Mouse (Mus musculus): ENCODE measurements around the gene Ddx50.

The Ddx50 gene

DNA sequence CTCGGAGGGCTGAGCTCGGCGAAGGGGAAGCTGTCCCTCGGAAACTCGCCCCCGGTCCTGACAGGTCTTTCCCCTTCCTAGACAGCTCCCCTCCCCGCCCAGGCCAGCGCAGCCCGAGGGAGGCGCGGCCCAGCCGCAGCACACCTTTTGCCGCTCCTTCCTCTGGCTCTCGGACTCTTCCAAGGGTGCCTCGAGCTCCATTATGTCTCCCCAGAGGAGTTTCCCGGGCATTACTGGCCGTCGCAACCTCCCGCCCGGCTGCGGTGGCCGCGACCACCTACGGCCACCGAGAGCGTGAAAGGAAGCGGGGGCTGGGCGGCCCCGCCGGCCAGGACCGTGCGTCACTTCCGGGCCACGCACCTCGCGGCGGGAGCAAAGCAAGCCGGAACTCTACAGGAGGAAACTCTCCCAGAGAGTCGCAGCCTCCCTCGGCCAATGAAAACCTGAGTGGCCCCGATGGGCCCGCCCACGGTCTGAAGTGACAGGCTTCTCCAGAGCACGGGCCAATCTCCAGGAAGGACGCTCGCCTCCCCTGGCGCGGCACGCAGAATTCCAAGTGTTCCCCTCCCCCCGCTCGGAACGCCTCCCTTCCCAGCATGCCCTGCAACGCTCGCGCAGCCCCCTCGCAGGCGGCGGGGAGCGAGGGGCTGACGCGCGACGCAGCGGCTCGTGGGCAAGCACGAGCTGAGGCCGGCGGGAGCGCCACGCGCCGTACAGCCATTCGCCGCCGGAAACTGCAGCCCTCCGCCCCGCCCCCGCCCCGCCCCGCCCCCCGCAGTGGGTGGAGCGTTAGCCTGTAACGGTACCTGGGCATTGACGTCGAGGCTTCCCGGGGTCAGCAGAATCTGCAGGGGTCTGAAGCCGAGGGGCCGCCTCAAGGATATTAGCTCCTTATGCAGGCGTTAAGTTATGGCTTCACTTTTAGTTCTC, at the start of gene Ddx50:
Gene Ddx50 (minus strand): TSS at position 338 of the 930 bp plus-strand sequence.
- DNase-seq: peak; percentile 97

DNA sequence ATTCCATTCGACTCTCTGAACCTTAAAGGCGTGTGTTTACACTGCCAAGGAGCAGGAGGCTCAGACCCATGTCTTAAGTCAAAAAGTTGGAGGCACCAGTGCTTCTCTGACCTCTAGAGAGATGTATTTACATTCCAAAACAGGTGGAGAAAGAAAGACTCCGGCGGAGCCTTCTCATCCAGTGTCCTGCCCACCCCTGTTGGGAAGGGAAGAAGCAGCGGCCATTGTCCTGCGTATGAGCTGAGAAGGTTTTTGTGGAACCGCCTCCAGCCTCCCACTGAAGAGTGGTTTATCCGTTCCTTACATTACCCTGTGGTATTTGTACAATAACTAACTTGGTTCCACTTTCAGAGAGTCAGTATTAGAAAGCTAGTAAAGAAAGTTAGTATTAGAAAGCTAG, 41.8 kb upstream of the Ddx50 start:
- no peak for DNase-seq

GRCm38 (mm10) chr10:62692244-62692643, 41.2 kb upstream of the Ddx50 start:
- no peak for DNase-seq

DNA sequence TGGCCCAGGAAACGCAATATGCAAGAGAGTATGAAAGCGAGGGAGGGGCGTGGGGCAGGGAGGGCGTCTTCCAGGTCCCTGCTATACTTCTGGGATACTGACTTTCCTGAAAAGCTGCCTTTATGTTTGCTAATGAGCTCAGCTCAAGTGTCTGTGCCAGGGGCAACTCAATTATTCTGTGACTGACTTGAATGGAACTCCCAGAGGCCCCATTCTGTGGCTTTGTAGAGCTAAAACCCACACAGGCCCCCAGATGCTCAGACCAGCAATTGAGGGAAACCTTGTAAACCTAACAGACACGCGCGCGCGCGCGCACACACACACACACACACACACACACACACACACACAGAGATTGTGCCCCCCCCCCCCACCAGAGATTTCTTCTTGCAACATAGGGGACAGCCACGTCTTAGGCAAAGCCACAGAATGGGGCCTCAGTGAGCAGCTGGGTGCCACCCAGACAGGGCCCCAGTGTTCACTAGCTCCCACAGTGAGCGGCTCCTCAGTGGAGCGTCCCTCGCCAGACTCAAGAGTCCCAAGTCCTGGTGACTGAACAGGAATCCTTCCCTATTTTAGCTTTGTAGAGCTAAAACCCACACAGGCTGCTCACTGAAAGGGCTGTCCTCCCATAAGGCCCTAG, 36.1 kb upstream of the Ddx50 start:
- no peak for DNase-seq

DNA sequence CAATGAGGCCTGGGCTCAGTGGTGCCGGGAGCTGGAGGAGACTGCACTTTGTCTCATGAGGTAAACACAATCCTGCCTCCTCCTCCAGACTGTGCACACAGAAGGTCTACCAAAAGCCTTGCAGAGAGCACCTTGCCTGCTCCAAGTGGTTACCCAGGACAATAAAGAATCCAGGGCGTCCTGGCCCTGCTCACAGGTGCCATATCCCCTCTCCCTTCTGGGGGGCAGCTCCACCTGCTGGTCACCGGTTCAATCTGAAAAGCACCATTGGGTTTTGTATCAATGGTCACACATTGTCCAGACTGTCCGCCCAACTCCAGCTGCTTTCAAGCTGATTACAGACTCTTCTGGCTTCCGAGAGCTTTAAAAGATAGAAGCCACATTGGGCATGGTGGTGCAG, 32.0 kb upstream of the Ddx50 start:
- peak; percentile 19 for DNase-seq

DNA sequence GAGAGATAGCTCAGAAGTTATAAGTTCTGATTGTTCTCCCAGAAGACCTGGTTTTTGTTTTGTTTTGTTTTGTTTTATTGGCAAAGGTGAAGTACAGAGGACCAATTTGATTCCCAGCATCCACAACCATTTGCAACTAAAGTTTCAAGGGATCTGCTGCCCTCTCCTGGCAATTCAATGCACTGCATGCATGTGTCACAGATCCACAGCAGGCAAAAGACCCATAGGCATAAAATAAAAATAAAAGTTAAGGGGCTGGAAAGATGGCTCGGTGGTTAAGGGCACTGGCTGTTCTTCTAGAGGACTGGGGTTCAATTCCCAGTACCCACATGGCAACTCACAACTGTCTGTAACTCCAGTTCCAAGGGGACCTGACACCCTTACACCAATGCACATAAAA, 28.8 kb upstream of the Ddx50 start:
- peak; percentile 9 for DNase-seq

GRCm38 (mm10) chr10:62677329-62677728, 26.3 kb upstream of the Ddx50 start:
- no peak for DNase-seq

GRCm38 (mm10) chr10:62676196-62676595, 25.2 kb upstream of the Ddx50 start:
- DNase-seq: no peak

GRCm38 (mm10) chr10:62672359-62672758, 21.3 kb upstream of the Ddx50 start:
- DNase-seq: no peak

DNA sequence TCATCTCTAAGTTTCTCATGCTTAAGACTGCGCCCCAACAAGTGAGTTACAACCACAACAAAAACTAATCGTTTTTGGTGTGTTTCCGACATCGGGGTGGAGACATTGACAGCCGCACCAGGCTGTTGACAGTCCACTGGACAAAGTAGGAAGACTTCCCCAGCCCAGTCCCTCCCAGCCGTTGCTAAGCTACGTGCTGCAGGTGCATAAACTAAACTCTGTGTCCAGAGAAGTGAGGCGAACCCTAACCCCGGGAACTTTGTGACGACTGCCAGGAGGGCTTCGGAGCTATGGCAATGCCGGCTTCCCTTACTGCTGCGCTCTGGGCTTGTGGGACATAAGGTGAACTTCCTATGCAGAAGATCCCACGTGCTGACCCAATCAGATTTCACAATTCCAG, 18.2 kb upstream of the Ddx50 start:
- DNase-seq: no peak

- no peak for DNase-seq
These were observed 17.4 kb upstream of the Ddx50 start for GRCm38 (mm10) chr10:62668463-62668862.

- DNase-seq: no peak
These were observed 17.0 kb upstream of the Ddx50 start for GRCm38 (mm10) chr10:62668043-62668442.

DNA sequence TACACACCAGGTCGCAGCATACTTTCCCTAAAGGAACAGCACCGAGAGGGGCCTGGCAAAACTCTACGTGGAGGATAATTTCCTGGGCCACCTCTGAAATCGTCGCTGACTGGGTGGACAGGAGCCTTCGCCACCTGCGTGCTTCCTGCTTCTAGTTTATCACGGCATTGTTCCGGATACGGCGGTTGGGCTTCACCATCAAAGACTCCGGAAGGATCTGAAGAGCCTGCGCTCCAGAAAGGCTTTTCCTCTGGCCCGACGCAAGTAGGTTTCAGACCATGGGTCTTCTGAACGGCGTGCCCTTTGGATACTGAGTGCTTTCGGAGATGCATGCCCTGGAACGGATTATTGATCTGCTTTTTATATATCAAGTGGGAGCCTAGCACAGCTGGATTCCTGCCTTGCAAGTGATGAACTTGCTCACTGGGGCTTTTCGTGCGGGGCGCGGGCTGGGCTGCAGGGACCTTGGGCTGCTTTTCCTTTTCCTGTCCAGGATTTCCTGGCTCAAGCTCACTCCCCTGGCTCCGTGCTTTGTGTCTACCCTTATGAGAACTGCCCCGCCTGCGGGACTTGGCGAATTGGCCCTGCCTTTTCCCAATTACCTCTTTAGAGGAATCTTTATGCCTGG, 14.1 kb upstream of the Ddx50 start:
- DNase-seq: peak; percentile 63

DNA sequence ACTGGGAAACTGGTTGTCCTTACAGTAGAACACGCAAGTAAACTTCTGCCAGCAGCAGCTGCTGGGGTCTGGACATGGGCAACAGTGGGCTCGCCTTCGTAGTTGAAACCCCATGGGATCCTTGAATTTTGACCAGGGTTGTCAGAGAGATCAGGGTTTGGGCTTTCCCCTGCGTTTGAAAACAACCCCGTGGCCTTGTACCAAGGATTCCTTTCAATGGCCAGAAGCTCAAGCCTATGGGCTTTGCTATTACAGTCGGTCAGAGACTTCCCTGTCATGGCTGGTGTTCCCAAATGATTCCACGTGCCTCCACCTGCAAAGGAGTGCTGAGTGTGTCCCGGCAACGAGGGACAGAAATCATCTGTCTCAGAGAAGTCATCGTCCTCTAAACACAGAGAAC, 13.2 kb upstream of the Ddx50 start:
- no peak for DNase-seq

DNA sequence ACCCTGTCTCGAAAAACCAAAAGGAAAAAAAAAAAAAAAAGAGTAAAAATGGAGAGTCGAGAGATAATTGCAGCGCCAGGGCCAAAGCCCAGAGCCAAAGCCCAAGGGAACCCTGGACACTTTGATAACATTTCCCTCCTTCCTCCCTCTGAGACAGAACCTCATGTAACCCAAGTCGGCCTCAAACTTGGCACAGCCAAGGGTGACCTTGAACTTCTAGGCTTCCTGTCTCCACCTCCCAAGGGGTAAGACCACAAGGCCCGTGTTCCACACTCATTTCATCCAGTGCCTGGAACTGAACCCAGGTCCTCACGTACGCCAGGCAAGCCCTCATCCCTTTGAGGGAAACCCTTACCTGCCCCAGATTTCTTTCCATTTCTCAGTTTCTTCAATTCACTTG, 5.7 kb upstream of the Ddx50 start:
- DNase-seq: no peak

DNA sequence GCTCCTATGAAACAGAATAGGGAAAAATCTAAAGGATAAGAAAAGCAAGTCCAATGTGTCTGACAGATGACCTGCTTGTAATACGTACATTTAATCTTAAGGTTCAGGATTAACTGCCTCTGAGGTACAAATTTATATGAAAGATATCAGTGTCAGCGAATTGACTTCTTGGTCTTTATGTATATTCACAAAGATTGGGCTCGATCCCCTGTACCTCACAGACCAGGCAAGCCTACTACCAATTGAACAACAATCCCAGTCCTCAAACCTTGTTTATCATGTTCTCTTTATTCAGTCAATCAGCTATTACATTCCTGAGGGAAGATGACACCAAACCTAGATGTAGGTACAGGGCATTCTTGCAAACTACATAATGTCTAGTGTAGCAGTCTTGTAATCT, 943 bp upstream of the Ddx50 start:
- no peak for DNase-seq

GRCm38 (mm10) chr10:62650358-62650782, 648 bp downstream of the Ddx50 start:
- DNase-seq: no peak

DNA sequence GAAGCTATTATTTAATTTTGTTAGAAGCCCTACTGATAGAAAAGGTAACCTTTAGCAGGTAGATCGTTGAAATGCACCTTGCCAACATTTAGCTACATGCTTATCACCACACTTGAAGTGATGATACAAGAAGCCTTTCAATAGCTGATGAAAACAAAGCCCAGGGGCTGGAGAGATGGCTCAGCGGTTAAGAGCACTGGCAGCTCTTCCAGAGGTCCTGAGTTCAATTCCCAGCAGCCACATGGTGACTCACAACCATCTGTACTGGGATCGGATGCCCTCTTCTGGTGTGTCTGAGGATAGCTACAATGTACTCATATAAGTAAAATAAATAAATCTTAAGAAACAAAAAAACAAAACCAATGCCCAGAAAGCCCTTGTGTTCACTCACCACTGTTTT, 46.9 kb downstream of the Ddx50 start:
- no peak for DNase-seq

DNA sequence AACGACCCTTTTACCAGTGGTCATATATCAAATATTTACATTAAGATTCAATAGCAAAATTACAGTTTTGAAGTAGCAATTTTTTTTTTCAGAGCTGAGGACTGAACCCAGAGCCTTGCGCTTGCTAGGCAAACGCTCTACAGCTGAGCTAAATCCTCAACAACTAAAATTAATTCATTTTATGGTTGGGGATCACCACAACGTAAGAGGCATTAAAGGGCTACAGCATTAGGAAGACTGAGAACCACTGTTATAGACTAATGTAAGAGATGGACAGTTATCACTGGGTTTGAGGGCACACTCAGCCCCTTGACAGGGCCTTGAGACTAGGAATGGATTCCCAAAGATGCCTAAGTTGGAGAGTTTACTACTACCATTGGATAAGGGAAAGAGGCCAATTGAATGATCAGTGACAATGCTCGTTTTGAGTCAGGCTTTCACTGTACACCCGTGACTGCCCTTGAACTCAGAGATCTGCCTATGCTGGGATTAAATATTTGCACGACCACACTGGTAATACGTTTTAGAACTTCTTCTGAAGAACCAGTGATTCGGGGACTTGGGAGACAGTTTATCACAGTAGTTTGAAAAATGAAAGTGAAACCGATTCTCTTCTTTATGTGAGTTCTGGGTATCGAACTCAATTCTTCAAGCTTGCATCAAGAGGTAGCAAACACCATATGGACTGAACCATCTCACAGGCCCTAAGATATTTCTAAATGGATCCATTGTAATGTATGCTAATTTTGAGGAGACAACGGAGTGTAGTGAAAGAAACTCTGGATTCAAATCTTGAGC, 47.6 kb downstream of the Ddx50 start:
- DNase-seq: no peak

DNA sequence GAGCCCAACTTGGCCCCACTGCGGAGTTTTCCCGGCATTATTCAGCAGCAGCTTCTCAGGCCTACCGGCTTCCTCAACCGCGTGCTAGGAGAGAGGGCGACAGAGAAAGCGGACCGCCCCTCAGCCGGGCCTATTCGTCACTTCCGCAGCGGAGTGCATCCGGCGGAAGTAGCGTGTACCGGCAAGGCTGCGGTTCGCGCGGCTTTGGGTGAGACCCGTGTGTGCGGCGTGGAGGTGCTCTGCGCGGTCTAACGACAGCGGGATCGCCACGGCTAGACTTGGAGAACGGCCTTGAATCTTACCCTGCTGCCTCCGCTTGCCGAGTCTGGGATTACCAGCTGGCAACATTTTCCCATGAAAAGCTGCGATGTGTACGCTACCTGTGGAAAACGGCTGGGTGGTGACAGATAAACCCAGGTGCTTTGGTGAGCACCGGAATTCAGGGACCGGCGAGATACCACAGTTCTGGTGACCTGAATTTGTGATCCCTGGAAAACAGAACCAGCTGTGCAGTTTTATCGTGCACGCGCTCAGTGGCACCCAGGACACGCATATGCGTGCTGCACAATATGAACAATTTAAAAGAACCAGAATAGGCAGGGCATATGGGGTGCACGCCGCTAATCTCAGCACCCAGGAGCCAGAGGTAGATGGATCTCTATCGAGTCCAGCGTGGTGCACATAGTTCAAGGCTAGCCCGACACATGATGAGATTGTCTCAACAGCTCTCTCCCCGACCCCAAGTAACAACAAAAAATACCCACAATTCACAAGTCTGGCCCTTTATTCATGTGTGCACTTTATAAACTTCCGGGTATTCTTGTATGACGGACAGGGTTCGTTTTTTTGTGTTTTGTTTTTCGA, 48.6 kb downstream of the Ddx50 start, which contains the start of gene Ddx21:
Gene Ddx21 (minus strand): TSS at position 105 of the 864 bp plus-strand sequence.
- peak; percentile 91 for DNase-seq

GRCm38 (mm10) chr10:62601833-62602176, 49.2 kb downstream of the Ddx50 start:
- DNase-seq: no peak
